Mouse (Mus musculus): Measurements from ENCODE around the gene Spsb1. TPM values are rescaled to one million over a fixed set of nuclear protein-coding genes. Genes with fewer than 3 reads are reported as not detected.

Gene Spsb1
- polyA plus RNA-seq, 1 experiment, result 3.9 TPM

GRCm38 (mm10) chr4:149944214-149944613 is 10.6 kb downstream of the Spsb1 start:
- Histone ChIP-seq H3K27ac (ENCODE audit: control insufficient read depth, insufficient read depth, low read depth, low read length, poor library complexity) (no peak overlapping the region), H3K4me3 (replicated peaks; ENCODE audit: control insufficient read depth, low read depth, low read length) (no peak overlapping the region), H3K4me1 (ENCODE audit: control insufficient read depth, insufficient read depth, low read length) (no peaks in the 10 kb centered on the region)
- 30% methylated on average over 12 of the region's 12 CpGs for WGBS
- TF ChIP-seq CTCF (IDR thresholded peaks at IDR 0.05; ENCODE audit: control insufficient read depth, insufficient read depth, low read length) (no peak), POLR2A (IDR thresholded peaks at IDR 0.05; ENCODE audit: borderline replicate concordance, control insufficient read depth, low read depth, low read length) (no peak)

GRCm38 (mm10) chr4:149942831-149943741 is 11.8 kb downstream of the Spsb1 start:
- TF ChIP-seq POLR2A (IDR thresholded peaks at IDR 0.05; ENCODE audit: borderline replicate concordance, control insufficient read depth, low read depth, low read length), result no peak
- no peak for TF ChIP-seq CTCF (IDR thresholded peaks at IDR 0.05; ENCODE audit: control insufficient read depth, insufficient read depth, low read length)
- no peak overlapping the region for H3K27ac ChIP-seq (ENCODE audit: control insufficient read depth, insufficient read depth, low read depth, low read length, poor library complexity)
- H3K4me3 ChIP-seq (replicated peaks; ENCODE audit: control insufficient read depth, low read depth, low read length), result no peak overlapping the region
- 57% methylated on average over 10 of the region's 10 CpGs for WGBS
- H3K4me1 ChIP-seq (ENCODE audit: control insufficient read depth, insufficient read depth, low read length), result no peaks in the 10 kb centered on the region

GRCm38 (mm10) chr4:149941067-149941755 is 13.6 kb downstream of the Spsb1 start:
- H3K27ac ChIP-seq (ENCODE audit: control insufficient read depth, insufficient read depth, low read depth, low read length, poor library complexity), result no peak overlapping the region
- no peaks in the 10 kb centered on the region for H3K4me1 ChIP-seq (ENCODE audit: control insufficient read depth, insufficient read depth, low read length)
- WGBS, result 37% methylated on average over 18 of the region's 18 CpGs
- H3K4me3 ChIP-seq (replicated peaks; ENCODE audit: control insufficient read depth, low read depth, low read length), result no peak overlapping the region
- TF ChIP-seq POLR2A (IDR thresholded peaks at IDR 0.05; ENCODE audit: borderline replicate concordance, control insufficient read depth, low read depth, low read length) (no peak), CTCF (IDR thresholded peaks at IDR 0.05; ENCODE audit: control insufficient read depth, insufficient read depth, low read length) (no peak)

GRCm38 (mm10) chr4:149938701-149939100 is 16.1 kb downstream of the Spsb1 start:
- Histone ChIP-seq H3K4me3 (replicated peaks; ENCODE audit: control insufficient read depth, low read depth, low read length) (no peak overlapping the region), H3K4me1 (ENCODE audit: control insufficient read depth, insufficient read depth, low read length) (no peaks in the 10 kb centered on the region), H3K27ac (ENCODE audit: control insufficient read depth, insufficient read depth, low read depth, low read length, poor library complexity) (no peak overlapping the region)
- WGBS, result 88% methylated on average over 8 of the region's 8 CpGs
- TF ChIP-seq CTCF (IDR thresholded peaks at IDR 0.05; ENCODE audit: control insufficient read depth, insufficient read depth, low read length) (no peak), POLR2A (IDR thresholded peaks at IDR 0.05; ENCODE audit: borderline replicate concordance, control insufficient read depth, low read depth, low read length) (no peak)

- no peaks in the 10 kb centered on the region for H3K4me1 ChIP-seq (ENCODE audit: control insufficient read depth, insufficient read depth, low read length)
- no peak for TF ChIP-seq CTCF (IDR thresholded peaks at IDR 0.05; ENCODE audit: control insufficient read depth, insufficient read depth, low read length)
- no peak for TF ChIP-seq POLR2A (IDR thresholded peaks at IDR 0.05; ENCODE audit: borderline replicate concordance, control insufficient read depth, low read depth, low read length)
- no peak overlapping the region for H3K27ac ChIP-seq (ENCODE audit: control insufficient read depth, insufficient read depth, low read depth, low read length, poor library complexity)
- 72% methylated on average over 5 of the region's 5 CpGs for WGBS
- no peak overlapping the region for H3K4me3 ChIP-seq (replicated peaks; ENCODE audit: control insufficient read depth, low read depth, low read length)
Measured at GRCm38 (mm10) chr4:149936921-149937320, 17.9 kb downstream of the Spsb1 start.

- no peaks in the 10 kb centered on the region for H3K4me1 ChIP-seq (ENCODE audit: control insufficient read depth, insufficient read depth, low read length)
- H3K4me3 ChIP-seq (replicated peaks; ENCODE audit: control insufficient read depth, low read depth, low read length), result no peak overlapping the region
- TF ChIP-seq POLR2A (IDR thresholded peaks at IDR 0.05; ENCODE audit: borderline replicate concordance, control insufficient read depth, low read depth, low read length) (no peak), CTCF (IDR thresholded peaks at IDR 0.05; ENCODE audit: control insufficient read depth, insufficient read depth, low read length) (no peak)
- no peak overlapping the region for H3K27ac ChIP-seq (ENCODE audit: control insufficient read depth, insufficient read depth, low read depth, low read length, poor library complexity)
- 88% methylated on average over 6 of the region's 6 CpGs for WGBS
Measured at GRCm38 (mm10) chr4:149935470-149935869, 19.4 kb downstream of the Spsb1 start.

- 79% methylated on average over 16 of the region's 16 CpGs for WGBS
- Histone ChIP-seq H3K4me3 (replicated peaks; ENCODE audit: control insufficient read depth, low read depth, low read length) (no peak overlapping the region), H3K4me1 (ENCODE audit: control insufficient read depth, insufficient read depth, low read length) (no peaks in the 10 kb centered on the region), H3K27ac (ENCODE audit: control insufficient read depth, insufficient read depth, low read depth, low read length, poor library complexity) (no peak overlapping the region)
- no peak for TF ChIP-seq CTCF (IDR thresholded peaks at IDR 0.05; ENCODE audit: control insufficient read depth, insufficient read depth, low read length)
- TF ChIP-seq POLR2A (IDR thresholded peaks at IDR 0.05; ENCODE audit: borderline replicate concordance, control insufficient read depth, low read depth, low read length), result no peak
Measured at GRCm38 (mm10) chr4:149933519-149934245, 21.2 kb downstream of the Spsb1 start.

GRCm38 (mm10) chr4:149933025-149933424 is 21.8 kb downstream of the Spsb1 start:
- no peak overlapping the region for H3K4me3 ChIP-seq (replicated peaks; ENCODE audit: control insufficient read depth, low read depth, low read length)
- H3K27ac ChIP-seq (ENCODE audit: control insufficient read depth, insufficient read depth, low read depth, low read length, poor library complexity), result no peak overlapping the region
- TF ChIP-seq POLR2A (IDR thresholded peaks at IDR 0.05; ENCODE audit: borderline replicate concordance, control insufficient read depth, low read depth, low read length) (no peak), CTCF (IDR thresholded peaks at IDR 0.05; ENCODE audit: control insufficient read depth, insufficient read depth, low read length) (no peak)
- WGBS, result 90% methylated on average over 7 of the region's 7 CpGs
- no peaks in the 10 kb centered on the region for H3K4me1 ChIP-seq (ENCODE audit: control insufficient read depth, insufficient read depth, low read length)

Data from bone marrow, adult 2 months (tissue).